ENCODE assay signal across 8 mouse cellular contexts in genomic region chr2:131159491-131159910, GRCm38 (mm10). TPM values are rescaled to one million over a fixed set of nuclear protein-coding genes. Genes with fewer than 3 reads are reported as not detected.
DNase-seq lines count a peak whose midpoint lies in the region; ATAC-seq and TF ChIP-seq lines count a peak whose summit lies in the region.

No protein-coding gene starts in this region.

- peak; percentile 25 for ATAC-seq in inflammation-experienced regulatory T-cells, adult 6 months
- peak; percentile 62 for ATAC-seq in lung, postnatal 0 days

- TF ChIP-seq EP300 in lung, postnatal 0 days (IDR thresholded peaks at IDR 0.05), result no peak

- no peaks in the 10 kb centered on the region for H3K36me3 ChIP-seq in lung, postnatal 0 days (ENCODE audit: insufficient read depth, low read length)

- TF ChIP-seq CTCF in lung, postnatal 0 days (IDR thresholded peaks at IDR 0.05), result no peak

- peak overlapping the region; percentile 67 for H3K4me3 ChIP-seq in lung, postnatal 0 days (ENCODE audit: low read depth, low read length)

- peak overlapping the region; percentile 79 for H3K27ac ChIP-seq in lung, postnatal 0 days (ENCODE audit: low read length)

- H3K9ac ChIP-seq in lung, postnatal 0 days (replicated peaks; ENCODE audit: low read depth), result peak overlapping the region; percentile 64

- peak; percentile 73 for DNase-seq in embryo, embryonic 10 days (ENCODE audit: low spot score)
- DNase-seq in embryo, embryonic 9.5 days (ENCODE audit: extremely low spot score), result no peak
- DNase-seq in 416B (ENCODE audit: low read depth), result peak; percentile 57
- peak; percentile 62 for DNase-seq in embryo, embryonic 11 days
- DNase-seq in lung, postnatal 0 days (ENCODE audit: low spot score), result peak; percentile 67
- peak; percentile 43 to 52 for DNase-seq in spleen, postnatal 14 days (ENCODE audit: low spot score in 2 of 2)
- no peak for DNase-seq in urinary bladder, adult 2 months (ENCODE audit: low spot score)

- H3K4me1 ChIP-seq in lung, postnatal 0 days (ENCODE audit: insufficient read depth, low read depth, low read length), result no peaks in the 10 kb centered on the region

- H3K27me3 ChIP-seq in lung, postnatal 0 days (replicated peaks; ENCODE audit: insufficient read depth, low read length), result no peaks in the 10 kb centered on the region

- H3K9me3 ChIP-seq in lung, postnatal 0 days (ENCODE audit: low read length), result no peaks in the 10 kb centered on the region

- under 1% methylated on average over 18 of the region's 18 CpGs for WGBS in lung, postnatal 0 days

- H3K4me2 ChIP-seq in lung, postnatal 0 days (replicated peaks; ENCODE audit: low read depth, low read length), result peak overlapping the region; percentile 98

RNA-seq across cellular contexts. Expression of gene 1700037H04Rik, which starts 0.4 kb away (rescaled TPM):
- polyA plus RNA-seq in inflammation-experienced regulatory T-cells, adult 6 months (2017; shearing (Covaris generic)), result 10 to 100 TPM; 36.5 to 54.8 (median 46.3) TPM
- 28.3 and 32.8 TPM in 2 replicates for polyA plus RNA-seq in lung, postnatal 0 days (2015; fragmentation: Nextera tagmentation; extraction: Ambion mirVana)
- 51.9 and 54.5 TPM in 2 replicates for polyA plus RNA-seq in urinary bladder, adult 2 months (2012; rRNA removed)

RNA-seq across cellular contexts. Expression of gene Cenpb, which starts 20.4 kb away (rescaled TPM):
- 1 to 10 TPM; 2.4 to 3.1 (median 2.7) TPM for polyA plus RNA-seq in inflammation-experienced regulatory T-cells, adult 6 months (2017; shearing (Covaris generic))
- polyA plus RNA-seq in lung, postnatal 0 days (2015; fragmentation: Nextera tagmentation; extraction: Ambion mirVana), result 13.2 and 14.9 TPM in 2 replicates
- 60.4 and 94.3 TPM in 2 replicates for polyA plus RNA-seq in urinary bladder, adult 2 months (2012; rRNA removed)

RNA-seq across cellular contexts. Expression of gene Gm11037, which starts 26.2 kb away (rescaled TPM):
- polyA plus RNA-seq in inflammation-experienced regulatory T-cells, adult 6 months (2017; shearing (Covaris generic)), result not detected
- polyA plus RNA-seq in lung, postnatal 0 days (2015; fragmentation: Nextera tagmentation; extraction: Ambion mirVana), result not detected in 2 replicates
- polyA plus RNA-seq in urinary bladder, adult 2 months (2012; rRNA removed), result not detected in 2 replicates

RNA-seq across cellular contexts. Expression of gene Cdc25b, which starts 27.2 kb away (rescaled TPM):
- 100 to 1,000 TPM in 1 of 3 experiments, 10 to 100 TPM in 2; 55.5 to 163 (median 71.5) TPM for polyA plus RNA-seq in inflammation-experienced regulatory T-cells, adult 6 months (2017; shearing (Covaris generic))
- polyA plus RNA-seq in lung, postnatal 0 days (2015; fragmentation: Nextera tagmentation; extraction: Ambion mirVana), result 36.5 and 38.7 TPM in 2 replicates
- 38.9 and 39.3 TPM in 2 replicates for polyA plus RNA-seq in urinary bladder, adult 2 months (2012; rRNA removed)

RNA-seq across cellular contexts. Expression of gene Spef1, which starts 27.6 kb away (rescaled TPM):
- polyA plus RNA-seq in inflammation-experienced regulatory T-cells, adult 6 months (2017; shearing (Covaris generic)), result under 1 TPM in 2 of 3 experiments, not detected in 1; 0.47 to 0.54 TPM
- 12.2 TPM in 2 replicates for polyA plus RNA-seq in lung, postnatal 0 days (2015; fragmentation: Nextera tagmentation; extraction: Ambion mirVana)
- 10.3 and 12.4 TPM in 2 replicates for polyA plus RNA-seq in urinary bladder, adult 2 months (2012; rRNA removed)

Comparison
In these comparisons a context has a peak if more than half of its experiments do, and no peak if none do; other contexts are left out.
1. DNase-seq: peak in embryo, embryonic 10 days (single experiment), 416B (single experiment), embryo, embryonic 11 days (single experiment), lung, postnatal 0 days (single experiment) and spleen, postnatal 14 days (2 of 2); none in embryo, embryonic 9.5 days (single experiment) and urinary bladder, adult 2 months (single experiment).